12 mouse cellular contexts compared by ENCODE assay signal in the genomic region with DNA sequence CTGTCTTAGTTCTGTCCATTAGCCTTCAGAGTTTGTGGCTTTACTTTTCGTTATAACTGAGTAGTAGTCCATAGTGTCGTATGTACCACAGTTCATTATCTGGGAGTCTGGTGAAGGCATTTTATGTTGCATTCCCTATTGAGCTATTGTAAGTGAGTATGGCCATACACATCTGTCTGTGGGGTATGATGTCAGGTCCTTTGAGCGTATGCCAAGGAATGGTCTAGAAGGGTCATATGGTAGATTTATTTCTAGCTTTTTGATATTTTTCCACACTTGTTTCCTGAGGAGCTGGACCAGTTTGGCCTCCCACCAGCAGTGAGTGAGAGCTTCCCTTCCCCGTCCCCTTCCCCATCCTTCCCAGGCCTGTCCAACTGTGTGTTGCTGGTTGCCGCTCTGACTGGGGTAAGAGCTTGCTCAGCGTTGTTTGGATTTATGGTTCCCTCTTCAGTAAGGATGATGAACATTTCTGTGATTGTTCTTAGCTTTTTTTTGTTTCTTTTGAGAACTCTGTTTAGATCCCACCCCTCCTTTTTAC. TPM values are rescaled to one million over a fixed set of nuclear protein-coding genes. Genes with fewer than 3 reads are reported as not detected.
DNase-seq lines count a peak whose midpoint lies in the region; ATAC-seq and TF ChIP-seq lines count a peak whose summit lies in the region.
"Had no signal": no experiment of that assay in that cellular context is flagged by ENCODE, and none has a peak within 500 bp of the region (broad histone marks: within the 10 kb centered on the region; RNA-seq: fewer than 3 reads in every experiment).

No protein-coding gene starts in this region.

- WGBS in kidney, embryonic 15.5 days: 70% methylated on average over 6 of the region's 6 CpGs
- 73% methylated on average over 6 of the region's 6 CpGs for WGBS in kidney, adult 2 months
- 61% methylated on average over 6 of the region's 6 CpGs for WGBS in limb, embryonic 14.5 days

- no peak overlapping the region for H3K9ac ChIP-seq in kidney, embryonic 15.5 days
- H3K9ac ChIP-seq in limb, embryonic 14.5 days (ENCODE audit: low read depth, low read length, severe bottlenecking): no peak overlapping the region

- TF ChIP-seq CTCF in kidney, adult 2 months (conservative IDR thresholded peaks at IDR 0.05; ENCODE audit: insufficient read depth, insufficient read length, low read depth, low read length): no peak

- H3K27me3 ChIP-seq in kidney, embryonic 15.5 days: no peaks in the 10 kb centered on the region
- no peaks in the 10 kb centered on the region for H3K27me3 ChIP-seq in kidney, adult 2 months (replicated peaks; ENCODE audit: control insufficient read depth, insufficient read depth, low read length)
- no peaks in the 10 kb centered on the region for H3K27me3 ChIP-seq in limb, embryonic 14.5 days (ENCODE audit: control insufficient read depth, insufficient read depth, low read length)
- H3K27me3 ChIP-seq: CH12.LX had no signal

- H3K4me1 ChIP-seq in kidney, embryonic 15.5 days: peaks cover 12% of the 10 kb centered on the region; the same call in 1 of the 2 replicates
- peaks cover 6% of the 10 kb centered on the region for H3K4me1 ChIP-seq in kidney, adult 2 months (ENCODE audit: control insufficient read depth, insufficient read depth, low read length)
- H3K4me1 ChIP-seq in limb, embryonic 14.5 days (ENCODE audit: control insufficient read depth, insufficient read depth, low read length): 0 out of 2 replicates have a peak, but pooled peaks cover 5% of the 10 kb centered on the region

- no peak overlapping the region for H3K4me3 ChIP-seq in kidney, embryonic 15.5 days (replicated peaks)
- no peak overlapping the region for H3K4me3 ChIP-seq in kidney, adult 2 months (ENCODE audit: insufficient read depth, low read depth, low read length)
- no peak overlapping the region for H3K4me3 ChIP-seq in limb, embryonic 14.5 days (replicated peaks; ENCODE audit: low read length)
- H3K4me3 ChIP-seq: midbrain, embryonic 10.5 days had no signal

- peak; percentile 36; the same call in 1 of the 2 replicates for ATAC-seq in kidney, embryonic 15.5 days (replicated peaks; ENCODE audit: low FRiP score)
- ATAC-seq in limb, embryonic 14.5 days (ENCODE audit: low FRiP score, low read depth): no peak; the same call in 1 of the 2 replicates

- no peak overlapping the region for H3K27ac ChIP-seq in kidney, embryonic 15.5 days
- H3K27ac ChIP-seq in kidney, adult 2 months (ENCODE audit: insufficient read depth, low read depth, low read length): no peak overlapping the region
- no peak overlapping the region for H3K27ac ChIP-seq in limb, embryonic 14.5 days (replicated peaks; ENCODE audit: low read depth, low read length)
- H3K27ac ChIP-seq: midbrain, embryonic 10.5 days had no signal

- peaks cover 6% of the 10 kb centered on the region for H3K36me3 ChIP-seq in kidney, embryonic 15.5 days
- H3K36me3 ChIP-seq in kidney, adult 2 months (ENCODE audit: control insufficient read depth, insufficient read depth, low read length): no peaks in the 10 kb centered on the region
- H3K36me3 ChIP-seq in limb, embryonic 14.5 days (ENCODE audit: control insufficient read depth, insufficient read depth, low read length): peaks cover 6% of the 10 kb centered on the region

- no peaks in the 10 kb centered on the region for H3K9me3 ChIP-seq in kidney, embryonic 15.5 days (replicated peaks)
- H3K9me3 ChIP-seq in limb, embryonic 14.5 days (ENCODE audit: control insufficient read depth, low read length): no peaks in the 10 kb centered on the region
- H3K9me3 ChIP-seq: midbrain, embryonic 10.5 days had no signal

- no peak for TF ChIP-seq POLR2A in kidney, adult 2 months (IDR thresholded peaks at IDR 0.05; ENCODE audit: low read depth, low read length)
- no peak for TF ChIP-seq POLR2A in limb, embryonic 14.5 days (IDR thresholded peaks at IDR 0.05; ENCODE audit: borderline replicate concordance, extremely low read depth, insufficient read depth, insufficient read length)

- H3K4me2 ChIP-seq in kidney, embryonic 15.5 days: no peak overlapping the region
- H3K4me2 ChIP-seq in limb, embryonic 14.5 days (replicated peaks; ENCODE audit: low read depth, low read length, severe bottlenecking): no peak overlapping the region

- DNase-seq in kidney, adult 2 months: no peak
- peak; percentile 13 for DNase-seq in lung, postnatal 10 days
- DNase-seq in lung, postnatal 25 days (ENCODE audit: low spot score): no peak
- DNase-seq in limb, embryonic 14.5 days (ENCODE audit: low spot score): peak; percentile 34
- DNase-seq in thymus, postnatal 10 days (ENCODE audit: low spot score in 2 of 2): no peak
- DNase-seq in yolk sac, embryonic 10.5 days (ENCODE audit: low spot score): no peak
- DNase-seq: adrenal gland, postnatal 10 days; layer of hippocampus, adult 9-11 months; thymus, postnatal 4 days had no signal

RNA-seq across cellular contexts. Expression of gene Arid2, which starts 58.1 kb away (rescaled TPM):
- 25.3 and 26.1 TPM in 2 replicates for polyA plus RNA-seq in kidney, embryonic 15.5 days (2015; fragmentation: Nextera tagmentation; extraction: Ambion mirVana)
- polyA plus RNA-seq in kidney, adult 2 months (2012; rRNA removed): 11.5 and 11.8 TPM in 2 replicates
- polyA plus RNA-seq in limb, embryonic 14.5 days (2012; rRNA removed): 30.9 and 35.9 TPM in 2 replicates
- polyA plus RNA-seq in limb, embryonic 14.5 days (2014; fragmentation: Nextera tagmentation; extraction: Ambion mirVana): 28.7 and 32.7 TPM in 2 replicates

Comparison
In these comparisons a context has a peak if more than half of its experiments do, and no peak if none do; other contexts are left out.
1. DNase-seq: peak in lung, postnatal 10 days (single experiment) and limb, embryonic 14.5 days (single experiment); none in kidney, adult 2 months (single experiment), lung, postnatal 25 days (single experiment), thymus, postnatal 10 days (0 of 2) and yolk sac, embryonic 10.5 days (single experiment).